Mouse (Mus musculus): ENCODE data around the gene Ints7.

DNA sequence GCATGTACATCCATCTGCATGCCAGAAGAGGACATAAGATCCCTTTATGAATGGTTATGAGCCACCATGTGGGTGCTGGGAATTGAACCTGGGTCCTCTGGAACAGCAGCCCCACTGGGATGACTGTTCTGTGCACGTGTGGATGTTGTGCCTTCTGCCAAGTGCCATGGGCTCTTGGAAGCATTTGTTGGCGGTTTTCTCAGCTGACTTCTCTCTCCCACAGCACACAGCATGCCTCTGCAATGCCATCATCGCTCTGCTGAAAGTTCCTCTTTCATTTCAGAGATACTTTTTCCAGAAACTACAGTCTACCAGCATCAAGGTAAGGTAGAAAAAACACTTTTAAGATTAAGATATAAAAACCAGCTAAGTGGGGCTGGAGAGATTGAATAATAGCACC, 42.2 kb downstream of the Ints7 start:
- TF ChIP-seq CTCF (IDR thresholded peaks at IDR 0.05; ENCODE audit: low read depth, low read length) (no peak), POLR2A (IDR thresholded peaks at IDR 0.05; ENCODE audit: borderline replicate concordance, low read depth, low read length) (no peak)

Measured in bone marrow macrophage, adult 2 months (primary cell).